Mouse (Mus musculus) liver, postnatal 0 days (tissue): Measurements from ENCODE around the gene Zfp940. TPM values are rescaled to one million over a fixed set of nuclear protein-coding genes. Genes with fewer than 3 reads are reported as not detected.

ENCODE experiments used
- ATAC-seq: fragments of 200-750 bp; cut with Nextera tagmentation; 2 replicates; pipeline ENCODE4 v1.8.0; 2017; ENCODE audit warnings: mild to moderate bottlenecking, moderate library complexity
- DNase-seq: peaks from one replicate; pipeline ENCODE4 v3.0.0-alpha.2; 2016
- H3K27ac ChIP-seq: fragments of 300-500 bp; sonication (generic); 2 replicates; pipeline ENCODE4 v1.5.1; 2014; ENCODE audit warnings: antibody characterized with exemption, moderate library complexity, mild to moderate bottlenecking, low read depth
- H3K27me3 ChIP-seq: fragments of 300-500 bp; sonication (generic); 2 replicates; pipeline ENCODE4 v1.6.1; 2014; ENCODE audit warnings: low read length, control low read depth, mixed read lengths; ENCODE audit not compliant: insufficient read depth
- H3K36me3 ChIP-seq: fragments of 300-500 bp; sonication (generic); replicated peaks from 2 replicates; pipeline ENCODE4 v1.6.1; 2014; ENCODE audit warnings: mild to moderate bottlenecking, control low read depth, low read length, moderate library complexity, mixed read lengths; ENCODE audit not compliant: insufficient read depth
- H3K4me1 ChIP-seq: fragments of 300-500 bp; sonication (generic); 2 replicates; pipeline ENCODE4 v1.6.1; 2014; ENCODE audit warnings: antibody characterized with exemption, mild to moderate bottlenecking, control low read depth; ENCODE audit not compliant: insufficient read depth
- H3K4me2 ChIP-seq: fragments of 300-500 bp; sonication (generic); 2 replicates; pipeline ENCODE4 v1.6.1; 2014; ENCODE audit warnings: low read depth, mild to moderate bottlenecking, low read length, moderate library complexity, mixed read lengths
- H3K4me3 ChIP-seq: fragments of 300-500 bp; sonication (generic); 2 replicates; pipeline ENCODE4 v1.5.1; 2014; ENCODE audit warnings: low read depth, low read length
- H3K9ac ChIP-seq: fragments of 300-500 bp; sonication (generic); replicated peaks from 2 replicates; pipeline ENCODE4 v1.6.1; 2014; ENCODE audit warnings: mild to moderate bottlenecking, moderate library complexity
- H3K9me3 ChIP-seq: fragments of 300-500 bp; sonication (generic); 2 replicates; pipeline ENCODE4 v1.6.1; 2016; ENCODE audit warnings: mild to moderate bottlenecking, control low read depth, low read length, mixed read lengths
- CTCF ChIP-seq: sonication (generic); IDR thresholded peaks from 2 replicates; pipeline ENCODE4 v1.5.1; 2016; ENCODE audit warnings: antibody characterized with exemption, low read depth
- EP300 ChIP-seq: IDR thresholded peaks from 2 replicates; pipeline ENCODE4 v1.6.1; 2016; ENCODE audit warnings: antibody characterized with exemption, low read depth, mild to moderate bottlenecking
- whole genome bisulfite sequencing: fragments of 180-500 bp; shearing (Covaris S2); extraction: QIAGEN DNeasy Blood & Tissue Kit; methylation state at CpG from one replicate; pipeline ENCODE4 v1.1.7; 2014; ENCODE audit not compliant: insufficient replicate concordance; 5-methylcytosine and 5-hydroxymethylcytosine counted together
- polyA plus RNA-seq: library from polyadenylated mRNA; unstranded; fragments of >200 nt; fragmentation: Nextera tagmentation; extraction: Ambion mirVana; gene quantifications from 2 replicates; pipeline ENCODE4 v1.2.1, GENCODE M21; 2015

Zfp940 gene
- polyA plus RNA-seq, 1 experiment from 2014 or later, result 0.42 TPM

GRCm38 (mm10) chr7:29785023-29785422 is 68.4 kb downstream of the Zfp940 start:
- Histone ChIP-seq H3K4me3 (no peak overlapping the region), H3K4me2 (peak overlapping the region; percentile 95; the same call in 1 of the 2 replicates), H3K27ac (no peak overlapping the region), H3K9ac (no peak overlapping the region), H3K4me1 (peaks cover 7% of the 10 kb centered on the region; the same call in 1 of the 2 replicates), H3K36me3 (0 out of 2 replicates have a peak, but pooled peaks cover 7% of the 10 kb centered on the region), H3K9me3 (no peaks in the 10 kb centered on the region), H3K27me3 (no peaks in the 10 kb centered on the region)
- no peak for ATAC-seq
- 70% methylated on average over 8 of the region's 8 CpGs for WGBS
- TF ChIP-seq EP300 (no peak), CTCF (no peak)
- no peak for DNase-seq

- Histone ChIP-seq H3K4me2 (peak within 1 kb of the TSS; percentile 95), H3K27ac (peak within 1 kb of the TSS; percentile 37), H3K4me3 (peak within 1 kb of the TSS; percentile 78), H3K36me3 (peaks cover 5% of the 10 kb centered on the region; the same call in 1 of the 2 replicates), H3K9me3 (no peaks in the 10 kb centered on the region), H3K27me3 (no peaks in the 10 kb centered on the region), H3K4me1 (peaks cover 7% of the 10 kb centered on the region; the same call in 1 of the 2 replicates), H3K9ac (peak within 1 kb of the TSS; percentile 77)
- 1% methylated on average over 45 of the region's 45 CpGs for WGBS
- TF ChIP-seq EP300, result no peak
- no peak for TF ChIP-seq CTCF
- ATAC-seq (peak; percentile 93), DNase-seq (peak; percentile 83)
Measured at GRCm38 (mm10) chr7:29783871-29784551, 69.5 kb downstream of the Zfp940 start, which contains the start of gene Zfp30. TSS of gene Zfp30 (plus strand) at chr7:29783998.

Other genes starting within 250 kb of the Zfp940 start
- gene Catsperg2, start 126.6 kb downstream of the Zfp940 start, polyA plus RNA-seq, result not detected in 2 replicates
- 2.5 and 3.3 TPM in 2 replicates for gene Zfp84, start 85.1 kb downstream of the Zfp940 start, polyA plus RNA-seq
- gene Zfp30, start 69.7 kb downstream of the Zfp940 start, polyA plus RNA-seq, result 0.92 and 0.99 TPM in 2 replicates
- 2.2 and 2.5 TPM in 2 replicates for gene Zfp790, start 37.6 kb downstream of the Zfp940 start, polyA plus RNA-seq
- gene Zfp420, start 6.3 kb upstream of the Zfp940 start, polyA plus RNA-seq, result 0.59 and 0.87 TPM in 2 replicates
- gene Zfp27, start 52.9 kb upstream of the Zfp940 start, polyA plus RNA-seq, result 1.5 TPM in 2 replicates
- 0.59 and 0.60 TPM in 2 replicates for gene Zfp383, start 54.6 kb upstream of the Zfp940 start, polyA plus RNA-seq
- gene Zfp74, start 100.4 kb upstream of the Zfp940 start, polyA plus RNA-seq, result 1.1 and 1.8 TPM in 2 replicates
- 5.5 and 6.4 TPM in 2 replicates for gene Zfp568, start 130.3 kb upstream of the Zfp940 start, polyA plus RNA-seq
- gene Zfp14, start 197.7 kb upstream of the Zfp940 start, polyA plus RNA-seq, result 0.31 and 0.36 TPM in 2 replicates
- 0.54 and 0.68 TPM in 2 replicates for gene Zfp82, start 219.2 kb upstream of the Zfp940 start, polyA plus RNA-seq
- not detected in 2 replicates for gene Gm26920, start 236.7 kb upstream of the Zfp940 start, polyA plus RNA-seq
- 1.2 and 1.7 TPM in 2 replicates for gene Zfp566, start 236.9 kb upstream of the Zfp940 start, polyA plus RNA-seq
- gene Zfp260, start 241.1 kb upstream of the Zfp940 start, polyA plus RNA-seq, result 10.1 and 10.7 TPM in 2 replicates